Mouse (Mus musculus) liver, embryonic 11.5 days (tissue): ENCODE results near the gene Mmp2. TPM values are rescaled to one million over a fixed set of nuclear protein-coding genes. Genes with fewer than 3 reads are reported as not detected.
"Not testable (repeated sequence)": the region's sequence is repeated elsewhere in the genome, so short reads cannot be mapped to it uniquely, and the experiment has no call there.

Experiments used
- ATAC-seq: fragments of 200-750 bp; cut with Nextera tagmentation; replicated peaks from 2 replicates; pipeline ENCODE4 v1.8.0; 2017; ENCODE audit warnings: moderate number of reproducible peaks, mild to moderate bottlenecking, moderate TSS enrichment, moderate library complexity; ENCODE audit not compliant: low FRiP score
- DNase-seq: peaks from one replicate; pipeline ENCODE4 v3.0.0-alpha.2; 2017; ENCODE audit warnings: low spot score
- H3K27ac ChIP-seq: fragments of 300-500 bp; sonication (generic); 2 replicates; pipeline ENCODE4 v1.5.1; 2014; ENCODE audit warnings: mild to moderate bottlenecking, low read depth, low read length, control low read depth
- H3K27me3 ChIP-seq: fragments of 300-500 bp; sonication (generic); replicated peaks from 2 replicates; pipeline ENCODE4 v1.6.1; 2014; ENCODE audit warnings: low read length, mixed read lengths; ENCODE audit not compliant: control insufficient read depth, insufficient read depth
- H3K36me3 ChIP-seq: fragments of 300-500 bp; sonication (generic); 2 replicates; pipeline ENCODE4 v1.6.1; 2014; ENCODE audit warnings: mild to moderate bottlenecking, low read length, moderate library complexity, mixed read lengths; ENCODE audit not compliant: control insufficient read depth, insufficient read depth
- H3K4me1 ChIP-seq: fragments of 300-500 bp; sonication (generic); replicated peaks from 2 replicates; pipeline ENCODE4 v1.6.1; 2014; ENCODE audit warnings: low read length, mixed read lengths; ENCODE audit not compliant: control insufficient read depth, insufficient read depth
- H3K4me2 ChIP-seq: fragments of 300-500 bp; sonication (generic); 2 replicates; pipeline ENCODE4 v1.6.1; 2014; ENCODE audit warnings: mild to moderate bottlenecking, control low read depth, moderate library complexity
- H3K4me3 ChIP-seq: fragments of 300-500 bp; sonication (generic); 2 replicates; pipeline ENCODE4 v1.5.1; 2014; ENCODE audit warnings: low read depth, low read length, control low read depth
- H3K9ac ChIP-seq: fragments of 300-500 bp; sonication (generic); 2 replicates; pipeline ENCODE4 v1.6.1; 2014; ENCODE audit warnings: low read depth, low read length, control low read depth
- H3K9me3 ChIP-seq: fragments of 300-500 bp; sonication (generic); 2 replicates; pipeline ENCODE4 v1.6.1; 2016; ENCODE audit warnings: low read length, inconsistent platforms, mixed read lengths; ENCODE audit not compliant: control insufficient read depth
- WGBS: fragments of 180-500 bp; shearing (Covaris S2); extraction: QIAGEN DNeasy Blood & Tissue Kit; methylation state at CpG from one replicate; pipeline ENCODE4 v1.1.7; 2014; 5-methylcytosine and 5-hydroxymethylcytosine counted together
- polyA plus RNA-seq: library from polyadenylated mRNA; unstranded; fragments of >200 nt; fragmentation: Nextera tagmentation; extraction: Ambion mirVana; gene quantifications from 2 replicates; pipeline ENCODE4 v1.2.1, GENCODE M21; 2014

The Mmp2 gene
- polyA plus RNA-seq, result 48.1 and 49.7 TPM in 2 replicates

DNA sequence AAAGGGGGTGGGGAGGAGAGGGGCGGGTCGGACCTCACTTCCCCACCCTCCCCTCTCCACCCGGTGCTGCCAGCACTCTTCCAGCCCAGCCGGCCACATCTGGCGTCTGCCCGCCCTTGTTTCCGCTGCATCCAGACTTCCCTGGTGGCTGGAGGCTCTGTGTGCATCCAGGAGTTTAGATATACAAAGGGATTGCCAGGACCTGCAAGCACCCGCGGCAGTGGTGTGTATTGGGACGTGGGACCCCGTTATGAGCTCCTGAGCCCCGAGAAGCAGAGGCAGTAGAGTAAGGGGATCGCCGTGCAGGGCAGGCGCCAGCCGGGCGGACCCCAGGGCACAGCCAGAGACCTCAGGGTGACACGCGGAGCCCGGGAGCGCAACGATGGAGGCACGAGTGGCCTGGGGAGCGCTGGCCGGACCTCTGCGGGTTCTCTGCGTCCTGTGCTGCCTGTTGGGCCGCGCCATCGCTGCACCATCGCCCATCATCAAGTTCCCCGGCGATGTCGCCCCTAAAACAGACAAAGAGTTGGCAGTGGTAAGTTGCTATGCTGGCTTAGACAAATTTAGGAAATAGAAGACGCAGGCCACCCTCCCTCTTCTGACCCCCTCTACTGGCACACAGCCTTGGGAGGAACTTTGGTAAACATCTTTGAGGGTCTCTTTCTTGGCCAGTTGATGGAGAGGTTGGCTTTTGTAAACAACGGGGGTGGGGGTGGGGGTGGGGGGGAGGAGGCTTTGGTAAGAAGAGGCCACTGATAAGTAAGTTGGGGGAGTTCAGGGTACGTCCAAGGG is at the start of gene Mmp2:
Gene Mmp2, plus strand, starts transcription at position 49 of the 792 bp plus-strand sequence.
- 2% methylated on average over 31 of the region's 37 CpGs for WGBS
- Histone ChIP-seq H3K4me2 (peak within 1 kb of the TSS; percentile 61), H3K4me3 (peak within 1 kb of the TSS; percentile 50), H3K36me3 (no peaks in the 10 kb centered on the region), H3K9ac (peak within 1 kb of the TSS; percentile 58), H3K4me1 (no peaks in the 10 kb centered on the region; the same call in 1 of the 2 replicates), H3K27me3 (peaks cover 8% of the 10 kb centered on the region), H3K9me3 (no peaks in the 10 kb centered on the region), H3K27ac (peak within 1 kb of the TSS; percentile 79)
- DNase-seq, result no peak
- peak; percentile 43 for ATAC-seq

GRCm38 (mm10) chr8:92780976-92781375 is 46.1 kb upstream of the Mmp2 start:
- H3K36me3 ChIP-seq, result no peaks in the 10 kb centered on the region
- H3K9ac ChIP-seq, result no peak overlapping the region
- 52% methylated on average over 3 of the region's 3 CpGs for WGBS
- no peak for ATAC-seq
- H3K4me2 ChIP-seq, result no peak overlapping the region
- DNase-seq, result no peak
- no peaks in the 10 kb centered on the region for H3K9me3 ChIP-seq
- H3K27me3 ChIP-seq, result no peaks in the 10 kb centered on the region
- no peak overlapping the region for H3K27ac ChIP-seq
- no peak overlapping the region for H3K4me3 ChIP-seq
- H3K4me1 ChIP-seq, result no peaks in the 10 kb centered on the region

DNA sequence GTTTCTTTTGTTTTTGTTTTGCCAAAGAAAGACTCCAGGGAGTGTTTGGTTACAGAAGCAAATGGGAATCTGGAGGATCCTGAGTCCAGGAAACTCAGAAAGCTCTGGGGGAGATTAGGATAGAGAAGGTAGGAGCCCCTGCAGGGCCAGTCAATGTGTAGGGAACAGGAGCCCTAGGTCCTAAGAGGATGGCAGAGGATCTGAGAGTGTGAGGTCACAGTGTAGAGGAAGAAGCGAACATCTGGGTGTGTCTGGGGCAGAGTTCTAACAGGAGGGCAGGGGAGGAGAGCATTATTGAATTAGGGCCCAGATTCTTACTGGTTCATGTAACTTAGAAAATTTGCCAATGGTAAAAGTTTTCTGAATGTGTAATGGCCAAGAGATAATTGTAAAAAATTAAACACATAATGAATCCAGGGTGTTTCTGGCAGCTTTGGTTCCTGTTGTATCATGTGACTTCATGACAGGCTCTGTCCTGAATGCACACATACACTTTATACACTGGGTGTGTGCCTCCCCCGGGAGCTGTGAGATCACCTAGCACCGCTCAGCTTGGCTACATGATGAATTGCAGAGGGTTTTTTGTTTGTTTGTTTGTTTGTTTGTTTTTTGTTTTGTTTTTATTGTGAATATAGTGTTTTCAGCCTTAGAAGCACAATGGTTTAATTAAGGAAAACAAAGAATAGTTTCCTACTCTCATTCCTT is 43.0 kb upstream of the Mmp2 start:
- no peak overlapping the region for H3K4me3 ChIP-seq
- H3K36me3 ChIP-seq, result no peaks in the 10 kb centered on the region
- H3K9me3 ChIP-seq, result no peaks in the 10 kb centered on the region
- H3K27me3 ChIP-seq, result no peaks in the 10 kb centered on the region
- no peak overlapping the region for H3K9ac ChIP-seq
- H3K27ac ChIP-seq, result no peak overlapping the region
- H3K4me1 ChIP-seq, result no peaks in the 10 kb centered on the region
- ATAC-seq, result no peak
- H3K4me2 ChIP-seq, result no peak overlapping the region
- WGBS, result 77% methylated on average over 3 of the region's 3 CpGs
- DNase-seq, result no peak

GRCm38 (mm10) chr8:92790835-92791234 is 36.3 kb upstream of the Mmp2 start:
- Histone ChIP-seq H3K9me3 (no peaks in the 10 kb centered on the region), H3K27ac (no peak overlapping the region), H3K4me3 (no peak overlapping the region), H3K4me1 (no peaks in the 10 kb centered on the region), H3K9ac (no peak overlapping the region), H3K36me3 (no peaks in the 10 kb centered on the region), H3K4me2 (no peak overlapping the region), H3K27me3 (no peaks in the 10 kb centered on the region)
- WGBS, result 64% methylated on average over 3 of the region's 3 CpGs
- DNase-seq (no peak), ATAC-seq (no peak)

- not testable (repeated sequence) for ATAC-seq, H3K4me2 ChIP-seq, H3K4me3 ChIP-seq, H3K36me3 ChIP-seq, H3K9me3 ChIP-seq, H3K27ac ChIP-seq, H3K4me1 ChIP-seq, DNase-seq, H3K27me3 ChIP-seq, H3K9ac ChIP-seq
- WGBS, result 69% methylated on average over 2 of the region's 2 CpGs
These were observed 35.1 kb upstream of the Mmp2 start for GRCm38 (mm10) chr8:92791999-92792398.

DNA sequence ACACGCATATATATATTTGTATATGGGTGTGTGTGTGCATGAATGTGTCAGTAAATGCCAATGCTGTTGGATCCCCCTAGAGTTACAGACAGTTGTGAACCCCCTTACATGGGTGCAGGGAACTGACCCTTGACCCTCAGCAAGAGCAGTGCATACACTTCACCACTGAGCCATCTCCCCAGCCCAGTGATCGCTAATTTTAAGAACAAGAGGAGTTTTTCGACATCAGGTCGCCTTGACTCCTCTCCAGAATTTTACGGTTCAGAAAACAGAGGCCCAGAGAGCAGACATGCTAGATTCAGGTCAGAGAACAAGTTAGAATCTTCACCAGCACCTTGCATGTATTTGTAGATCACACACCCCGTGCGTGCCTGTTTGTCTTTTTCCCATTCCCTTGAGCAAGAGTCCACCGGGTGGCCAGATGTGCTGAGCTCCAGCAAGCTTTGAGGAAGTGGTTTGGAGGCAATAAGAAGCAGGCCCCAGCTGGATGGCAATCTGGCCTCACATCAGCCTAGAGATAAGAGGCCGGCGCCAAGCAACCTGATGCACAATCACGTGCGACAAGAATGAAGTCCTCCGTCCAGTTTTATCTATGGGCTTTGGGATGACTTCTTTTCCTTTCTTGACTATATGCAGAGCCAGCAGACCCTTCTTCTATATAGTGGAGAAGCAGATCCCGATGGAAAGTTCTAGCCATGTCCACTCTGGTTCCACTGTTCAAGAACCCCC is 33.1 kb upstream of the Mmp2 start:
- DNase-seq (no peak), ATAC-seq (no peak)
- Histone ChIP-seq H3K9me3 (no peaks in the 10 kb centered on the region), H3K9ac (no peak overlapping the region), H3K4me1 (no peaks in the 10 kb centered on the region), H3K27me3 (no peaks in the 10 kb centered on the region), H3K27ac (no peak overlapping the region), H3K36me3 (no peaks in the 10 kb centered on the region), H3K4me2 (no peak overlapping the region), H3K4me3 (no peak overlapping the region)
- 56% methylated on average over 14 of the region's 14 CpGs for WGBS

- no peaks in the 10 kb centered on the region for H3K9me3 ChIP-seq
- no peak overlapping the region for H3K9ac ChIP-seq
- DNase-seq (no peak), ATAC-seq (no peak)
- no peaks in the 10 kb centered on the region for H3K36me3 ChIP-seq
- WGBS, result 83% methylated on average over 7 of the region's 7 CpGs
- no peaks in the 10 kb centered on the region for H3K4me1 ChIP-seq
- H3K27me3 ChIP-seq, result no peaks in the 10 kb centered on the region
- H3K4me3 ChIP-seq, result no peak overlapping the region
- no peak overlapping the region for H3K27ac ChIP-seq
- H3K4me2 ChIP-seq, result no peak overlapping the region
These were observed 29.6 kb upstream of the Mmp2 start for GRCm38 (mm10) chr8:92797527-92797931.

DNA sequence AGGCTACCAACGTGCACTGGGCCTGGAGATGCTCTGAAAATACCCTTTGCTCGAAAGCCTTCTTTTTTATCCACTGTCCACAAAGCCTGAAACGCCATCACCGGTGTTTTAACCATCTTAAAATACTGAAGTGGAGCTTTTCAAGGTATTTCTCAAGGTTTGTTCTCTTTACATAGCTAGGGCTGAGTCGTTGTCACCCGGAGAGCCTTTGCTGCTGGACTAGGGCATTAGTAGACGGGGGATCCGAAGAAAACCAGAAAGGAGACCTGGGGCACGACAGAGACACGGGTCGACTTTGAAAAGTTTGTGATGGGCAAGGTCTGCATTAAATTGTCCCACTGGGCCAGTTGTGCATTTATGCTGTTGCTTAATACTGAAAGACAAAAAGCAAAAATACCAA is 27.7 kb upstream of the Mmp2 start:
- Histone ChIP-seq H3K27ac (no peak overlapping the region), H3K9me3 (no peaks in the 10 kb centered on the region), H3K36me3 (no peaks in the 10 kb centered on the region), H3K4me2 (no peak overlapping the region), H3K27me3 (no peaks in the 10 kb centered on the region), H3K4me1 (no peaks in the 10 kb centered on the region), H3K9ac (no peak overlapping the region), H3K4me3 (no peak overlapping the region)
- WGBS, result 87% methylated on average over 11 of the region's 11 CpGs
- ATAC-seq, result no peak
- DNase-seq, result no peak
